Mouse (Mus musculus): Measurements from ENCODE around the gene Ftcd.

DNA sequence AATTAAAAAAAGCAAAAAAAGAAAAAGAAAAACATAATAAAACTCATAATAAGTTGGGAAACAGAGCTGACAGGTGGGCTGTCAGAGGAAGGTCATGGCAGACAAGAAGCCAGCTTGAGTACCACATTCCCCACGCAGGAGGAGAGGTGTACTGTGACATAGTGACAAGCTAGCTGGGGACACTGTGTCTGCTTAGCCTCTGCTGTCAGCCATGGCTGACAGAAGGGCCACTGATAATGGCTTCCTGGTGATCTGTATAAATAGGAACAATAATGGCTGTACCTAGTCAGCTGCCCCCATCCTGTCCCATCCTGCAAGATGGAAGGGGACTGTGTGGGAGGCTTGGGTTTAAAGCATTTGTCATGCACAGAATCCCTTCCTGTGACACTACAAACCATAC lies 10.7 kb downstream of the Ftcd start:
- TF ChIP-seq TAL1 (IDR thresholded peaks at IDR 0.05; ENCODE audit: low read length) (no peak), GATA1 (IDR thresholded peaks at IDR 0.05; ENCODE audit: low read length) (no peak)

Data from erythroblast, embryonic 14.5 days (primary cell).